Mouse (Mus musculus): ENCODE measurements around the gene BC052040. TPM values are rescaled to one million over a fixed set of nuclear protein-coding genes. Genes with fewer than 3 reads are reported as not detected.

The BC052040 gene
- polyA plus RNA-seq, 1 experiment: 6.7 TPM

DNA sequence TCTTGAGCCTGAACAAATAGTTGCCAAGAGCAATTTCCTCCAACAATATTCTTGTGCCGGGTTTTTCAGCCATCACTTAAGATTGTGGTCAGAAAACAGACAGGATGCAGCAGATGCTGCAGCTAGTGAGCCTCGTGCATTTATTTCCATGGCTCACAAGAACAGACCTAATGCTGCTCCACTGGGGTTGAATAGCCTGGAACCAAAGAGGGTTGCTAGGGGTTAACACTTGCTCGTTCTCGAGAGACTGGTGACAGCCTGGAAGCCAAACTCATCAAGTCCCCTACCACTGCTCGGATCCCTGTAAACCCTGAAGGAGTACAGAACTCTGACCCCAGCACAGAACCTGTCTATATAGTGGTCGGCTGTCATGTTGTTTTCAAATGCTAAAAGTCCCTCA lies 144.4 kb downstream of the BC052040 start:
- no peak overlapping the region for H3K27ac ChIP-seq (ENCODE audit: insufficient read depth, low read depth, low read length)
- no peaks in the 10 kb centered on the region for H3K4me1 ChIP-seq (ENCODE audit: control insufficient read depth, insufficient read depth, low read length)
- no peak overlapping the region for H3K4me3 ChIP-seq (ENCODE audit: insufficient read depth, low read length)
- TF ChIP-seq POLR2A (IDR thresholded peaks at IDR 0.05; ENCODE audit: borderline replicate concordance, low read depth, low read length) (no peak), CTCF (IDR thresholded peaks at IDR 0.05; ENCODE audit: low read depth, low read length) (no peak)

- no peaks in the 10 kb centered on the region for H3K4me1 ChIP-seq (ENCODE audit: control insufficient read depth, insufficient read depth, low read length)
- no peak overlapping the region for H3K27ac ChIP-seq (ENCODE audit: insufficient read depth, low read depth, low read length)
- no peak for TF ChIP-seq POLR2A (IDR thresholded peaks at IDR 0.05; ENCODE audit: borderline replicate concordance, low read depth, low read length)
- no peak for TF ChIP-seq CTCF (IDR thresholded peaks at IDR 0.05; ENCODE audit: low read depth, low read length)
These were observed 145.3 kb downstream of the BC052040 start for GRCm38 (mm10) chr2:115726806-115727205.

DNA sequence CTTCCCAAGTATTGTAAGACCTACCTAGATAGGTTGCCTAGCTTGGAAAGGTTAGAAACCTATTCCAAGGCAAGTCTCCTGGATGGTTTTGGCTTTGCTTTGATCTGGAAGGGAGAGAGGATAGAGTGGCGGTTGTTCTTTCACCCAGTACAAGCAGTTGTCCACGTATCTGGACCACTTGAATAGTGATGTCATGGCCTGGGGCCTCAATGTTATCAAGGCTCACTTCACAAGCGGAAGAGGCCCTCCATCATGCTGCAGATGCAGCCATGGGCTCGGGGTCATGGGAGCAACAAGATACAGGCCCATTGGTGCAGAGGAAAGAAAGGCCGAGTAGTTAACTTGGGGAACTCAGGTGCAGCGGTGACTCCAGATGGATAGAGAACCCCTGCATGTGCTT lies 147.1 kb downstream of the BC052040 start:
- Histone ChIP-seq H3K4me1 (ENCODE audit: control insufficient read depth, insufficient read depth, low read length) (no peaks in the 10 kb centered on the region), H3K27ac (ENCODE audit: insufficient read depth, low read depth, low read length) (no peak overlapping the region), H3K4me3 (ENCODE audit: insufficient read depth, low read length) (no peak overlapping the region)
- TF ChIP-seq CTCF (IDR thresholded peaks at IDR 0.05; ENCODE audit: low read depth, low read length) (no peak), POLR2A (IDR thresholded peaks at IDR 0.05; ENCODE audit: borderline replicate concordance, low read depth, low read length) (no peak)

More at GRCm38 (mm10) chr2:115726806-115727205, 145.3 kb downstream of the BC052040 start:
- H3K4me3 ChIP-seq (ENCODE audit: insufficient read depth, low read length): no peak overlapping the region

GRCm38 (mm10) chr2:115730502-115730901 lies 149.0 kb downstream of the BC052040 start:
- no peak overlapping the region for H3K27ac ChIP-seq (ENCODE audit: insufficient read depth, low read depth, low read length)
- TF ChIP-seq CTCF (IDR thresholded peaks at IDR 0.05; ENCODE audit: low read depth, low read length) (no peak), POLR2A (IDR thresholded peaks at IDR 0.05; ENCODE audit: borderline replicate concordance, low read depth, low read length) (no peak)
- H3K4me3 ChIP-seq (ENCODE audit: insufficient read depth, low read length): no peak overlapping the region
- H3K4me1 ChIP-seq (ENCODE audit: control insufficient read depth, insufficient read depth, low read length): peaks cover under 1% of the 10 kb centered on the region; the same call in 1 of the 2 replicates

GRCm38 (mm10) chr2:115731171-115731570 lies 149.7 kb downstream of the BC052040 start:
- Histone ChIP-seq H3K4me3 (ENCODE audit: insufficient read depth, low read length) (no peak overlapping the region), H3K4me1 (ENCODE audit: control insufficient read depth, insufficient read depth, low read length) (peaks cover 3% of the 10 kb centered on the region; the same call in 1 of the 2 replicates), H3K27ac (ENCODE audit: insufficient read depth, low read depth, low read length) (no peak overlapping the region)
- no peak for TF ChIP-seq CTCF (IDR thresholded peaks at IDR 0.05; ENCODE audit: low read depth, low read length)
- TF ChIP-seq POLR2A (IDR thresholded peaks at IDR 0.05; ENCODE audit: borderline replicate concordance, low read depth, low read length): no peak

- TF ChIP-seq CTCF (IDR thresholded peaks at IDR 0.05; ENCODE audit: low read depth, low read length): no peak
- TF ChIP-seq POLR2A (IDR thresholded peaks at IDR 0.05; ENCODE audit: borderline replicate concordance, low read depth, low read length): no peak
These were observed 151.1 kb downstream of the BC052040 start for GRCm38 (mm10) chr2:115732572-115732971.

GRCm38 (mm10) chr2:115733017-115733692 lies 151.6 kb downstream of the BC052040 start:
- TF ChIP-seq CTCF (IDR thresholded peaks at IDR 0.05; ENCODE audit: low read depth, low read length) (no peak), POLR2A (IDR thresholded peaks at IDR 0.05; ENCODE audit: borderline replicate concordance, low read depth, low read length) (no peak)
- Histone ChIP-seq H3K27ac (ENCODE audit: insufficient read depth, low read depth, low read length) (no peak overlapping the region), H3K4me3 (ENCODE audit: insufficient read depth, low read length) (no peak overlapping the region), H3K4me1 (ENCODE audit: control insufficient read depth, insufficient read depth, low read length) (peaks cover 3% of the 10 kb centered on the region; the same call in 1 of the 2 replicates)

More at GRCm38 (mm10) chr2:115732572-115732971, 151.1 kb downstream of the BC052040 start:
- H3K4me3 ChIP-seq (ENCODE audit: insufficient read depth, low read length): no peak overlapping the region
- no peak overlapping the region for H3K27ac ChIP-seq (ENCODE audit: insufficient read depth, low read depth, low read length)
- peaks cover 3% of the 10 kb centered on the region; the same call in 1 of the 2 replicates for H3K4me1 ChIP-seq (ENCODE audit: control insufficient read depth, insufficient read depth, low read length)

DNA sequence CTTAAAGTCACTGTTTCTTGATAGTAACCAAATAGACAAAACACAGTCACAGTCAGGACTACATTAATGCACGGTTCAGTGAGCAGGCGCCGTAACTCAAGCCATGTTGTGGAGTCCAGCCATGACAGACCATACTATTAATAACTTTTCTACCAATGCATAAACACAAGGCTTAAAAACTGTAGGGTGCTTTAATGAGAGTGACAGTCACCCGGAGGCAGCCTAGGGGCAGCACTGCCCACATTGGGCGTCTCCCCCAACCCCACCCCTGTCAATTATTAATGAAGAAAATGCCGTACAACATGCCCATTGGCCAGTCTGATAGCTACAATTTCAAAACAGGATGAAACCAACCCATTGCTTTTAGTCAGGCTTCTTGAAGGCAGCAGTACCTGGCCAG lies 153.3 kb downstream of the BC052040 start:
- Histone ChIP-seq H3K4me1 (ENCODE audit: control insufficient read depth, insufficient read depth, low read length) (peaks cover 3% of the 10 kb centered on the region; the same call in 1 of the 2 replicates), H3K4me3 (ENCODE audit: insufficient read depth, low read length) (no peak overlapping the region), H3K27ac (ENCODE audit: insufficient read depth, low read depth, low read length) (no peak overlapping the region)
- TF ChIP-seq POLR2A (IDR thresholded peaks at IDR 0.05; ENCODE audit: borderline replicate concordance, low read depth, low read length) (no peak), CTCF (IDR thresholded peaks at IDR 0.05; ENCODE audit: low read depth, low read length) (no peak)

DNA sequence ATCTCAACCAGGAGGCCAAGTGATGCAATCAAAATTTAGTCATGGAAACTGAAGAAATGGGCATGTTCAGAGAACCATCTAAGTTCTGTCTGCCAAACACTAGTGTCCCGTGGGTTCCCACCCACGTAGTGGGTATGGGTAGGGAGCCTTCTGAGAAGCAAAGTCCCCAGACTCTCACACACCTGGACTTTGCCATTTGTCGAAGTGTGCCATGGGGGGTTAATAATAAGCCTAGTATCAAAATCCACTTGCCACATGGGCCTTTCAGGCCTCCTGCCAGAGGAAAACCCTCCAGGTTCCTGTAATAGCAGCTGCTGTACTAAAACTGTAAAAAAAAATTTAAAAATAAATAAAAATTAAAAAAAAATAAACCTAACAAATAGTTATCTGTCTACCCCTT lies 154.9 kb downstream of the BC052040 start:
- Histone ChIP-seq H3K27ac (ENCODE audit: insufficient read depth, low read depth, low read length) (no peak overlapping the region), H3K4me1 (ENCODE audit: control insufficient read depth, insufficient read depth, low read length) (peaks cover 3% of the 10 kb centered on the region; the same call in 1 of the 2 replicates), H3K4me3 (ENCODE audit: insufficient read depth, low read length) (no peak overlapping the region)
- TF ChIP-seq CTCF (IDR thresholded peaks at IDR 0.05; ENCODE audit: low read depth, low read length): no peak
- no peak for TF ChIP-seq POLR2A (IDR thresholded peaks at IDR 0.05; ENCODE audit: borderline replicate concordance, low read depth, low read length)

- TF ChIP-seq CTCF (IDR thresholded peaks at IDR 0.05; ENCODE audit: low read depth, low read length) (no peak), POLR2A (IDR thresholded peaks at IDR 0.05; ENCODE audit: borderline replicate concordance, low read depth, low read length) (no peak)
- Histone ChIP-seq H3K27ac (ENCODE audit: insufficient read depth, low read depth, low read length) (no peak overlapping the region), H3K4me3 (ENCODE audit: insufficient read depth, low read length) (no peak overlapping the region), H3K4me1 (ENCODE audit: control insufficient read depth, insufficient read depth, low read length) (peaks cover 3% of the 10 kb centered on the region; the same call in 1 of the 2 replicates)
These were observed 156.4 kb downstream of the BC052040 start for GRCm38 (mm10) chr2:115737966-115738365.

Measured in bone marrow macrophage, adult 2 months (primary cell).